Mouse (Mus musculus) liver, embryonic 15.5 days (tissue): ENCODE results near the gene Gm11213. TPM values are rescaled to one million over a fixed set of nuclear protein-coding genes. Genes with fewer than 3 reads are reported as not detected.

ENCODE experiments used
- ATAC-seq: fragments of 200-750 bp; cut with Nextera tagmentation; 2 replicates; pipeline ENCODE4 v1.8.0; 2017; ENCODE audit warnings: moderate number of reproducible peaks, mild to moderate bottlenecking, moderate library complexity; ENCODE audit not compliant: insufficient read depth
- H3K27ac ChIP-seq: fragments of 300-500 bp; sonication (generic); replicated peaks from 2 replicates; pipeline ENCODE4 v1.5.1; 2015; ENCODE audit warnings: mild to moderate bottlenecking, inconsistent platforms
- H3K27me3 ChIP-seq: fragments of 300-500 bp; sonication (generic); 2 replicates; pipeline ENCODE4 v1.6.1; 2015; ENCODE audit warnings: mild to moderate bottlenecking, inconsistent platforms
- H3K36me3 ChIP-seq: fragments of 300-500 bp; sonication (generic); replicated peaks from 2 replicates; pipeline ENCODE4 v1.6.1; 2015; ENCODE audit warnings: moderate library complexity, mild to moderate bottlenecking, inconsistent platforms
- H3K4me1 ChIP-seq: fragments of 300-500 bp; sonication (generic); replicated peaks from 2 replicates; pipeline ENCODE4 v1.6.1; 2015; ENCODE audit warnings: inconsistent platforms
- H3K4me2 ChIP-seq: fragments of 300-500 bp; sonication (generic); 2 replicates; pipeline ENCODE4 v1.6.1; 2015; ENCODE audit warnings: moderate library complexity, mild to moderate bottlenecking, inconsistent platforms
- H3K4me3 ChIP-seq: fragments of 300-500 bp; sonication (generic); replicated peaks from 2 replicates; pipeline ENCODE4 v1.5.1; 2015; ENCODE audit warnings: mild to moderate bottlenecking, inconsistent platforms
- H3K9ac ChIP-seq: fragments of 300-500 bp; sonication (generic); 2 replicates; pipeline ENCODE4 v1.6.1; 2015; ENCODE audit warnings: moderate library complexity, mild to moderate bottlenecking, inconsistent platforms
- H3K9me3 ChIP-seq: fragments of 300-500 bp; sonication (generic); replicated peaks from 2 replicates; pipeline ENCODE4 v1.6.1; 2016; ENCODE audit warnings: inconsistent platforms
- WGBS: fragments of 180-500 bp; shearing (Covaris S2); methylation state at CpG from one replicate; pipeline ENCODE4 v1.1.7; 2015; ENCODE audit warnings: mixed read lengths; ENCODE audit not compliant: insufficient replicate concordance; 5-methylcytosine and 5-hydroxymethylcytosine counted together
- polyA plus RNA-seq: library from polyadenylated mRNA; unstranded; fragments of >200 nt; fragmentation: Nextera tagmentation; extraction: Ambion mirVana; gene quantifications from 2 replicates; pipeline ENCODE4 v1.2.1, GENCODE M21; 2015

The Gm11213 gene
- polyA plus RNA-seq, 1 experiment from 2014 or later: not detected

DNA sequence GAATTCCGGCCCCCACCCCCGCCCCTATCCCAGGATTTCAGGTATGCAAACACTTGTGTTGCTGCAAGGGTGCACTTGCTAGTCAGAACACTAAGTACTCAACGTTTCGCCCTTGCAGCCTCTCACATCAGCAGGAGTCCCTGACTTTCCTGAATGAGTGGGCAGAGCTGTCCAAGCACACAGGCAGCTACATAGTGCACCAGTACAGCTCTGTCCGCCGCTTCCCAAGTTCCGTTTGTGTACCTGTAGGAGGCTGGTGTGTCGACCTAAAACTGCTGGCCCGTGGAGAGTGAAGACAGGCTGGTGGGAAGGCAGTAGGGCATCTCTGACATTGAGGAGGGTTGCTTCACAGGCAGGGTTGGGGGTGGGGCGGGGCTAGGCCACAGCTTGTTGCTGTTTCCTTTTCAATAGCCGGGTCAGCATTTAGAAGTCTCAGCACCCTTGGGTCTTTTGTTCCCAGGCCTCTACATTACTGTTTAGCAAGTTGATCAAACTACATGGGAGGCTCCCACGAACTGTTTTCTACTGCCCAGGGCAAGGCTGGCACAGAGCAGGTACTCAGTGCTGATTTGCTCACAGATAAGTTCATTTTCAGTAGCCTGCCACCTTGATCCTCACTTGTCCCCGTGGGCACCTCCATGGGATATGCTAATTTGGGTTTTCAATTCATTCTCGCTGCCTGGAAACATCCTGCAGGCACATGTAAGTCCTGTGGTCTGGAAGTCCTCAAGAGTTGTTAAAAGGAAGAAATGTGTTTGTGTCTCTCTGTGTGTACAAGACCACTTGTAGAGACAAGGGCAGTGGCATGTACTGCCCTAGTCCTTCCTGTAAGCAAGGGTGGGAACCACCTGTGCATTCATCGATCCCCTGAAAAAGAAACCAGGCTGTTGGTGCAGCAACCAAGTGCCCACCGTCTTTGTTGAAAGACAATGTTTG is 47.7 kb downstream of the Gm11213 start:
- Histone ChIP-seq H3K27ac (peak overlapping the region; percentile 79), H3K36me3 (peaks cover 6% of the 10 kb centered on the region), H3K4me3 (peak overlapping the region; percentile 71), H3K27me3 (no peaks in the 10 kb centered on the region), H3K4me1 (peaks cover 79% of the 10 kb centered on the region), H3K4me2 (peak overlapping the region; percentile 93), H3K9me3 (no peaks in the 10 kb centered on the region), H3K9ac (peak overlapping the region; percentile 74; the same call in 1 of the 2 replicates)
- no peak for ATAC-seq
- 32% methylated on average over 16 of the region's 16 CpGs for WGBS

DNA sequence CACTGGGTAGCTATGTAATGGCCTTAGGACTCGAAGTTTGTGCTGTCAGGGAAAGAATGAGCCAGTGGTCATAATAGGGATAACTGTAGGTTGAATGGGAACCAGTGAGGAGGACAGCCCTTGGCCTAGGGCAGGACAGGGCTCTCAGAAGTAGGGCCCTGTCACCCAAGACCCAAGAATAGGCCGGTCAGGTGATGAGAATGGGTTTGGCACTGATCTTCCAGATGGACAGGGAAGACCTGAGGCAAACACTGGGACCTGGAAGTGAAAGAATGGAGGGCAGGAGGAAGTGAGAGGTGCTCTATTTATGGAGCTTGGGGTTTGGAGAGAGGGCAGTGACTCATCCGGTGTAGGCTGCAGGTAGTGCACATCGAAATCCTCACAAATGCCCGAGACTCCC is 48.4 kb downstream of the Gm11213 start:
- no peaks in the 10 kb centered on the region for H3K9me3 ChIP-seq
- H3K9ac ChIP-seq: no peak overlapping the region
- peaks cover 73% of the 10 kb centered on the region for H3K4me1 ChIP-seq
- H3K4me2 ChIP-seq: no peak overlapping the region
- H3K36me3 ChIP-seq: peaks cover 14% of the 10 kb centered on the region
- peak overlapping the region; percentile 79; the same call in 1 of the 2 replicates for H3K27ac ChIP-seq
- no peak overlapping the region for H3K4me3 ChIP-seq
- no peaks in the 10 kb centered on the region for H3K27me3 ChIP-seq
- 54% methylated on average over 5 of the region's 5 CpGs for WGBS
- no peak for ATAC-seq

DNA sequence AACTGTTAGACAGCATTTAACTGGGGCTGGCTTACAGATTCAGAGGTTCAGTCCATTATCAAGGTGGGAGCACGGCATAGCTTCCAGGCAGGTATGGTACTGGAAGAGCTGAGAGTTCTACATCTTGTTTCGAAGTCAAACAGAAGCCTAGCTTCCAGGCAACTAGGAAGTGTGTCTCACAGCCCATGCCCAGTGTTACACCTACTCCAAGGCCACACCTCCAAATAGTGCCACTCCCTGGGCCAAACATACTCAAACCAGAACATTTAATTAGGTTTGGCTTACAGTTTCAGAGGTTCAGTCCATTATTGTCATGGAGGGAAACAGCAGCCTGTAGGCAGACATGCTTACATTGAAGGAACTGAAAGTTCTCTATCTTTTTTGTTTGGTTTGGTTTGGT is 50.0 kb downstream of the Gm11213 start:
- WGBS: 84% methylated on average over 2 of the region's 2 CpGs
- Histone ChIP-seq H3K4me2 (no peak overlapping the region), H3K36me3 (peaks cover 26% of the 10 kb centered on the region), H3K4me1 (peaks cover 58% of the 10 kb centered on the region), H3K9ac (no peak overlapping the region), H3K27ac (peak overlapping the region; percentile 54), H3K4me3 (no peak overlapping the region), H3K27me3 (no peaks in the 10 kb centered on the region), H3K9me3 (no peaks in the 10 kb centered on the region)
- ATAC-seq: no peak

DNA sequence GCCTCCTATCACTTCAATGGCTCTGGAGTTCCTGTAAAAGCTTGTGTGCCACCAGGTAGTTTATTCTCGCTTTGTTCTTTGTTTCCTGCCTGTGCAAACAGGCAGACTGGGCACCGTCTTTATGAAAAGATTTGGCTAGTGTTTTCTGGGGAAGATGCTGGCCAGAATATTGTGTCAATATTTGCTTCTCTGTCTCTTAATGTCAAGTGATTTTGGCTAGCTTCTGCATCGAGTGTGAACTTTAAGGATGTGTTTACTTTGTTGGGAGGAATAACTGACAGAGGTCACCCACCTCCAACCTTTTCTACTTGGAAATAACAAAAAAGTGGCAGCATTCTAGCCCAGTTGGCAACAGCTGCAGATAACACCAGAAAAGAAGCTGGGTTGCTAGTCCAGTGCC is 50.4 kb downstream of the Gm11213 start:
- Histone ChIP-seq H3K4me2 (no peak overlapping the region), H3K36me3 (peaks cover 27% of the 10 kb centered on the region), H3K9me3 (no peaks in the 10 kb centered on the region), H3K27ac (peak overlapping the region; percentile 54), H3K27me3 (no peaks in the 10 kb centered on the region), H3K4me1 (peaks cover 53% of the 10 kb centered on the region), H3K9ac (no peak overlapping the region), H3K4me3 (no peak overlapping the region)
- 67% methylated on average over 3 of the region's 3 CpGs for WGBS
- no peak for ATAC-seq

DNA sequence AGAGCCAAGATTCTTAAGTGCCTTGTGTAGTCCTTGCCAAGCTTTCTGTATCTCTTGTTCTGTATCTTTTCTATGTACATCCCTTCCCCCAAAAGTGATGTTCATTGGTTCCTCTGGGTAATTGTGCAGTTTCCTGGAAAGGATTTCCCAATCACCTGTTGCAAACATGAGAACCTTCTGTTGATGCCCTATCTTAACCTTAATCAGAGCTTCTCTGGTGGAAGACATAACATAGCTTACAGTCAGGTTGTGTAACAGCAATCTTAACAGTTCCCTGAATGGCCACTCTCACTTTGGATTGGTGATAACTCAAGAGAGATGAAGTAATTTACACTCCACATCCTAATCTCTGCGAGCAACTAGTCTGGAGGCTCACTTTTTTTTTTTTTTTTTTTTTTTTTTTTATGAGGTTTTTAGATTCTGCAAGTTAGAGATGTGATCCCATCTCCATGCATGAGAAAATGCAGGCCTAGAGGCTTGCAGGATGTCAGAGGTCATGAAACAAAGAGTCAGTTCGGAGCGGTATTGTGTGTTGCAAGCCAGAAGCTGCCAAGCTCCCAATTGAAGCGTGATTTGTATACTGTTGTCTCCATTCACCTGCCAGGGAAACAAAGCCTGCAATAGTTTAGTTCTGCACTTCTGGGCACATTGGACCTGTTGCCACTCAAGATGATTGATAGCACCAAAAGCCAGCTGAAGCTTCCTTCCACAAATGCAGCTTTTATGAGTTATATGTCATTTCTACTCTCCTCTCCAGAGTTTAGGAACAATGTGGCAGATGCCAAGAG is 51.1 kb downstream of the Gm11213 start:
- Histone ChIP-seq H3K36me3 (peaks cover 34% of the 10 kb centered on the region), H3K27ac (no peak overlapping the region)
- 73% methylated on average over 4 of the region's 4 CpGs for whole genome bisulfite sequencing

DNA sequence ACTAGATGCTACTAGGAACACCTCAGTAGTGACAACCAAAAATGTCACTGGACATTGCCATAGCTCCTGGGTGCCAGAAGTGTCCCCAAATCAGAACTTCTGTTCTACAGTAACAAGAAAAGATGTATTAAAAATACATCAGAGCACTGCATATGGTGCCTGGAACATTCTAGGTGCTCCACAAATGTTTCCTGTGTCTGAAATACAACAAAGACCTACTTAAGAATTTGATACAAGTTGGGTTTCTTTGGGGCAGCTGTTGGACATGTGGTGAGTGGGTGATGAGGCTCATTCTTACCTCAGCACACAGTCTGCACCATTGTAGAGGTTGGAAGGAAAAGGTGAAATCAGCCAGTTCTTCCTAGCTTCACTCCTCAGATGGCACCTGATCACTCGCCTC is 52.2 kb downstream of the Gm11213 start:
- Histone ChIP-seq H3K4me3 (no peak overlapping the region), H3K4me1 (peaks cover 39% of the 10 kb centered on the region), H3K27me3 (no peaks in the 10 kb centered on the region), H3K27ac (no peak overlapping the region), H3K36me3 (peaks cover 42% of the 10 kb centered on the region), H3K4me2 (no peak overlapping the region), H3K9ac (no peak overlapping the region), H3K9me3 (no peaks in the 10 kb centered on the region)
- WGBS: 71% methylated on average over 1 of the region's 1 CpGs
- ATAC-seq: no peak

More for the DNA sequence above, 51.1 kb downstream of the Gm11213 start:
- no peak overlapping the region for H3K4me3 ChIP-seq
- H3K9ac ChIP-seq: no peak overlapping the region
- no peak overlapping the region for H3K4me2 ChIP-seq
- no peaks in the 10 kb centered on the region for H3K9me3 ChIP-seq
- H3K4me1 ChIP-seq: peaks cover 47% of the 10 kb centered on the region
- no peaks in the 10 kb centered on the region for H3K27me3 ChIP-seq
- no peak for ATAC-seq

DNA sequence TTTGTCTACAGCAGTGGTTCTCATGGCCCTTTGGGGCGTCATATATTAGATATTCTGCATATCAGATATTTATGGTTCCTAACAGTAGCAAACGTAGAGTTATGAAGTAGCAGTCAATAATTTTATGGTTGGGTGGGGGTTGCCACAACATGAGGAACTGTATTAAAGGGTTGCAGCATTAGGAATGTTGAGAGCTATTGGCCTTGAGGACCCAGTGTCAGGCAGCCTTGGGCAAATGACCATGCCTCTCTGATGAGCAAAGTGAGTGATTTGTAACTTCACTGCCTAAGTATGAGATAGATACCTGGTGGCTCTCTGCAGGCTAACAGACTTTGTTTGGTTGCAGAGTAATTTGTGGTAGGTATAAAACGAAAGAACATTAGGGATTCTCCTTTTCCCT is 54.2 kb downstream of the Gm11213 start:
- H3K4me1 ChIP-seq: peaks cover 40% of the 10 kb centered on the region
- WGBS: 81% methylated on average over 3 of the region's 3 CpGs
- no peak overlapping the region for H3K4me2 ChIP-seq
- H3K27ac ChIP-seq: no peak overlapping the region
- no peaks in the 10 kb centered on the region for H3K27me3 ChIP-seq
- H3K4me3 ChIP-seq: no peak overlapping the region
- H3K9ac ChIP-seq: no peak overlapping the region
- H3K9me3 ChIP-seq: no peaks in the 10 kb centered on the region
- H3K36me3 ChIP-seq: peaks cover 43% of the 10 kb centered on the region
- ATAC-seq: no peak

DNA sequence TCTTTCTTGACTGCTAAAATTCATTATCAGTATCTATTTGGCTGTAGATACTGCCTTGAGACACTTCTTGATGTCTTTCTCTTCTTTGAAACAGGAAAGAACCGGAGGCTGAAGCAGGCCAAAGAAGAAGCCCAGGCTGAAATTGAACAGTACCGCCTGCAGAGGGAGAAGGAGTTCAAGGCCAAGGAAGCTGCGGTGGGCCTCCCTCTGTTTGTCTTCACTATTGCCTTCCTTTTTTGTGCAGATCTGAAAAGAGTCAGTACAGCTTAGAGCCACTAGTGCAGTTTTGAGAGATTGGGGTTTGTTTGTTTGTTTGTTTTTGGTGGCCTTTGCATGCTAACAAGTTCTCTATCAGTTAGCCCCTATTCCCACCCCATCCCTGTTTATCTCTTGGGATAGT is 56.6 kb downstream of the Gm11213 start:
- no peak for ATAC-seq
- no peak overlapping the region for H3K4me2 ChIP-seq
- H3K9me3 ChIP-seq: no peaks in the 10 kb centered on the region
- H3K4me3 ChIP-seq: no peak overlapping the region
- peaks cover 39% of the 10 kb centered on the region for H3K4me1 ChIP-seq
- no peak overlapping the region for H3K27ac ChIP-seq
- WGBS: 81% methylated on average over 3 of the region's 3 CpGs
- H3K36me3 ChIP-seq: peaks cover 43% of the 10 kb centered on the region
- no peaks in the 10 kb centered on the region for H3K27me3 ChIP-seq
- no peak overlapping the region for H3K9ac ChIP-seq

DNA sequence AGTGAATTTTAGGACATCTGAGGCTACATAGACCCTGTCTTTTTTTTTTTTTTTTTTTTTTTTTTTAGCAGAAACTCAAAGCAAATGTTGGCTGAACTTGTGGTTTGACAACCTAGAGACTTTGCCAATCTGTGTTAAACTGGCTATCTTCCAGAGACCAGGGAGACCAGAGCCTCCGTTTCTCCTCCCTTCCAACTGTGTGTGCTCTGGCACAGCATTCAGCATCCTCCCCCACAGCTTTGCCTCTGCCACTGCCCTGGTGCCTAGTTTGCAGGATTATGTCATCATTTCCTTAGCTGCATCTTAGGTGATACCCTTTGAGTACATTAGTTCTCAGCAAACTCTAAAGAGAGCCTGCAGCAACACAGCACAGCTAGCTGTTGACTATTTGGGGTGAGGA is 57.3 kb downstream of the Gm11213 start:
- ATAC-seq: no peak
- WGBS: 75% methylated on average over 1 of the region's 1 CpGs
- peaks cover 39% of the 10 kb centered on the region for H3K4me1 ChIP-seq
- peaks cover 40% of the 10 kb centered on the region for H3K36me3 ChIP-seq
- H3K9ac ChIP-seq: no peak overlapping the region
- H3K27ac ChIP-seq: no peak overlapping the region
- no peaks in the 10 kb centered on the region for H3K9me3 ChIP-seq
- H3K27me3 ChIP-seq: no peaks in the 10 kb centered on the region
- H3K4me2 ChIP-seq: no peak overlapping the region
- H3K4me3 ChIP-seq: no peak overlapping the region
